Mouse (Mus musculus) liver, adult 2 months (tissue): ENCODE measurements around the gene Il15ra. TPM values are rescaled to one million over a fixed set of nuclear protein-coding genes. Genes with fewer than 3 reads are reported as not detected.

ENCODE experiments used
- DNase-seq: peaks from one replicate; pipeline ENCODE4 v3.0.0-alpha.2; 2011; ENCODE audit warnings: low read depth, low spot score; ENCODE audit errors: extremely low read depth
- H3K27ac ChIP-seq: fragments of 200-500 bp; replicated peaks from 2 replicates; pipeline ENCODE4 v1.5.1; 2012; ENCODE audit warnings: low read depth, mild to moderate bottlenecking, control low read depth, inconsistent platforms, low read length; ENCODE audit not compliant: insufficient read depth
- H3K27me3 ChIP-seq: fragments of 200-500 bp; 2 replicates; pipeline ENCODE4 v1.6.1; 2012; ENCODE audit warnings: mild to moderate bottlenecking, moderate library complexity, low read length, inconsistent platforms; ENCODE audit not compliant: control insufficient read depth, insufficient read depth
- H3K36me3 ChIP-seq: fragments of 200-500 bp; 2 replicates; pipeline ENCODE4 v1.6.1; 2012; ENCODE audit warnings: low read length, inconsistent platforms; ENCODE audit not compliant: control insufficient read depth, insufficient read depth
- H3K4me1 ChIP-seq: fragments of 200-500 bp; 2 replicates; pipeline ENCODE4 v1.6.1; 2011; ENCODE audit warnings: low read length; ENCODE audit not compliant: control insufficient read depth, insufficient read depth
- H3K4me3 ChIP-seq: fragments of 200-500 bp; 2 replicates; pipeline ENCODE4 v1.5.1; 2011; ENCODE audit warnings: low read depth, mild to moderate bottlenecking, control low read depth, low read length, moderate library complexity; ENCODE audit not compliant: insufficient read depth
- H3K79me2 ChIP-seq: fragments of 200-500 bp; 2 replicates; pipeline ENCODE4 v1.6.1; 2012; ENCODE audit warnings: inconsistent platforms, mild to moderate bottlenecking, low read length, moderate library complexity; ENCODE audit not compliant: control insufficient read depth, insufficient read depth
- H3K9ac ChIP-seq: fragments of 200-500 bp; 2 replicates; pipeline ENCODE4 v1.6.1; 2012; ENCODE audit warnings: low read depth, mild to moderate bottlenecking, control low read depth, inconsistent platforms, low read length
- CTCF ChIP-seq: fragments of 200-500 bp; IDR thresholded peaks from 2 replicates; pipeline ENCODE4 v1.5.1; 2011; ENCODE audit warnings: low read depth, low read length, control low read depth
- POLR2A ChIP-seq: fragments of 200-500 bp; IDR thresholded peaks from 2 replicates; pipeline ENCODE4 v1.6.1; 2011; ENCODE audit warnings: low read length, control low read depth; ENCODE audit not compliant: insufficient read depth; ENCODE audit errors: extremely low read depth
- WGBS: fragments of 180-500 bp; shearing (Covaris S2); methylation state at CpG from one replicate; pipeline ENCODE4 v1.1.7; 2018; 5-methylcytosine and 5-hydroxymethylcytosine counted together
- polyA plus RNA-seq: library from polyadenylated mRNA; depleted of rRNA; stranded (reverse); fragments of >200 nt; gene quantifications from 2 replicates; pipeline ENCODE4 v1.2.3, GENCODE M21; 2012
- total RNA-seq: library from RNA; depleted of rRNA; stranded (reverse); fragments of >200 nt; gene quantifications from 2 replicates; pipeline ENCODE4 v1.2.3, GENCODE M21; 2014

Il15ra gene
- total and polyA plus RNA-seq, 2 experiments: 24.9 to 59.8 TPM

DNA sequence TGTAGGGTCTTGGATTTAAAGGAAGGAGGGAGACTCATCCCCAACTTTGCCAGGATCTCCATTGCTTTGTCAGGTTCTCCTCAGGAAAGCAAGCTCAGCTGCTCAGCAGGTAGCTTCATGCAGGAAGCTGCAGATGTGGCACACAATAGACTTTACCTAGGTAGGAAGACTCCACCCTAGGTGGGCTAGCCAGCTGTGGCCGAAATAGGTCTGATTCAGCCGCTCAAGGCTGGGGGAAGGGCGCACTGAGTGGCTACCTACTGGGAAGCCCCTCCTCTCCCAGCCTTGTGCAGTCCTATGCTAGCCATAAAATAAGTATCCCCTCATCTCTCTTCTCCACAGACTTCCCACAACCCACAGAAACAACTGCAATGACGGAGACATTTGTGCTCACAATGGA, 22.4 kb upstream of the Il15ra start:
- DNase-seq: no peak
- Histone ChIP-seq H3K36me3 (no peaks in the 10 kb centered on the region), H3K79me2 (no peaks in the 10 kb centered on the region), H3K4me1 (no peaks in the 10 kb centered on the region), H3K9ac (no peak overlapping the region), H3K4me3 (no peak overlapping the region), H3K27ac (no peak overlapping the region), H3K27me3 (no peaks in the 10 kb centered on the region)
- TF ChIP-seq POLR2A (no peak), CTCF (no peak)
- 79% methylated on average over 4 of the region's 4 CpGs for WGBS

DNA sequence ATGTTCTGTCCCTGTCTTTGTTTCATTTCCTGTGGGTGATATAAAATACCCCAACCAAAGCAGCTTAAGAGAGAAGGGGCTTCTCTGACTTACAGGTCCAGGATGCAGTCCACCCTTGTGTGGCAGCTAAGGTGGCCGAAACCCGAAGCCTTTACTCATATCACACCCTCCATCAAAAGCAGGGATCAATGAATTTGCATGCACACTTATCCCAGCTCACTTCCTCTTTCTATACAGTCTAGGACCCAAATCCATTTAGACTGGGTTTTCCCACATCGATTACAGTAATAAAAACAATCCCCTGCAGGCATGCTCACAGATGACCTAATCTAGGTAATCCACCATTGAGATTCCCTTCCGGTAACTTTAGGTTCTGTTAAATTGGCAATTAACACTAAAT, 18.6 kb upstream of the Il15ra start:
- H3K4me1 ChIP-seq: peaks cover 6% of the 10 kb centered on the region; the same call in 1 of the 2 replicates
- no peak overlapping the region for H3K4me3 ChIP-seq
- no peak for TF ChIP-seq POLR2A
- H3K27me3 ChIP-seq: no peaks in the 10 kb centered on the region
- WGBS: 84% methylated on average over 4 of the region's 4 CpGs
- H3K9ac ChIP-seq: no peak overlapping the region
- no peaks in the 10 kb centered on the region for H3K36me3 ChIP-seq
- DNase-seq: no peak
- no peak overlapping the region for H3K27ac ChIP-seq
- H3K79me2 ChIP-seq: no peaks in the 10 kb centered on the region

DNA sequence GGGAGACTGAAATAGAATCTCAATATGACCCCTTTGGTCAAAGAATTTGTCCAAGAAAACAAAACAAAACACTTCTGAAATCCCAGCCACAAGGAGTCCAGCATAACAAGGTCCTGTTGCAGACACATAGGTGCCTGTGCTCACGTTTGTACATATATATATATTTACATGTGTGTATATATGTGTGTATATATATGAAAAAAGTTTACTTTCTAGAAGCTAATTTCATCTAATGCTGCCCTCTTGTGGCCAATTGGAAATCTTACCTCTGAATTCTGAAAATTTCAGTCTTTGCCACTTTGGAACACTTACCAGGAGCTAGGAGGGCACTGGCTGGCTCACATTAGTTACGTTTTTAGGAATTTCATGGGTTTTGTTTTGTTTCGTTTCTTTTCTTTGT, 17.7 kb upstream of the Il15ra start:
- Histone ChIP-seq H3K36me3 (no peaks in the 10 kb centered on the region), H3K4me1 (peaks cover 8% of the 10 kb centered on the region), H3K79me2 (no peaks in the 10 kb centered on the region), H3K27me3 (no peaks in the 10 kb centered on the region), H3K9ac (no peak overlapping the region), H3K27ac (no peak overlapping the region), H3K4me3 (no peak overlapping the region)
- WGBS: 11% methylated on average over 3 of the region's 3 CpGs
- peak; percentile 15; the same call in 1 of the 2 replicates for TF ChIP-seq CTCF
- no peak for TF ChIP-seq POLR2A
- DNase-seq: no peak

DNA sequence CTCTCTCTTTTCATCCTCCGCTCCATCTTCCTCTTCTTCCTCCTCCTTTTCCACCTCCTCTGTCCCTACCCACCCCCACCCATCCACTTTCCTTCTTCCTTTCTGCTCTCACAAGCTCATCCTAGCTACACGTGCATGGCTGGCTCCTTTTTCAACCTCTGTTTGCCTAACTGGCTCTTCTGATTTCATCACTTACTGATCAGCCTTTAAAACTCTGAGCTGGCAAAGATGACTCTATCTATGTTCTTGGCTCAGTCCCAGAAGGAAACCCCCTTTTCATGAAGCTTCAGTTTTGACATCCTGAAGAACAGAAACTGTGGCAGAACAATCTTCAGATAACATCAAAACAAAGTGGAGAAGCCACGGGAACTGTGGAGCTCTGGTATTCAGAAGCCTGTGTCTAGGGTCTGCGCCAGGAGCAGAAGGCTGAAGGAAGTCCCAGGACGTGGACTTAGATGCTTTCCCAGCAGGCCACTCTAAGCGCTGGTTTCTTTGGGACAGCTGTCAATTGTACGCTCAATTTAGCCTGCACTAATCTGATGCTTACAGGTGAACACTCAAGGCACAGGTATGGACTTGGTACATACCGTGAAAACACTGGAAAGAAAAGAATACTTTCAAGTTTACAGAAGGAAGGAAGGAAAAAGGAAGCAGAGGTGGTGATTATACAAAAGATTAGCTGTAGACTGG, 14.7 kb upstream of the Il15ra start:
- TF ChIP-seq POLR2A (no peak), CTCF (no peak)
- Histone ChIP-seq H3K27me3 (no peaks in the 10 kb centered on the region), H3K4me1 (peaks cover 22% of the 10 kb centered on the region), H3K36me3 (no peaks in the 10 kb centered on the region), H3K4me3 (no peak overlapping the region), H3K27ac (no peak overlapping the region), H3K9ac (no peak overlapping the region), H3K79me2 (0 out of 2 replicates have a peak, but pooled peaks cover 2% of the 10 kb centered on the region)
- WGBS: 54% methylated on average over 8 of the region's 8 CpGs
- DNase-seq: peak; percentile 60

DNA sequence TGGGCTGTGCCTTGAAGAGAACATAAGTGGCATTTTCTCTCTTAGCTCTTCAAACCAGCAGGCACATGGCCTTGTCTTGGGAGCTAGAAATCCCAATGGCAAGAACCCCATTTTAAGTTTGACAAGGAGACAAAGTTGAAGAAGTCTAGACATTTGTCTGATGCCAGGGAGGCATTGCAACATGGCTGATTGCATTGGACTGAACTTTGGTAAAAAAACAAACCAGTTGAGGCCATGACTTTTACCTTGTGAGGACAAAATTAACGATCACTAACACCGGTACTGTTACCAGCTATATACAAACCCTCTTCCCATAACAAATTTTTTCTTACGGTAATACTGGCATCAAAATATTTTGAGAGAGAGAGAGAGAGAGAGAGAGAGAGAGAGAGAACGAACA, 11.7 kb upstream of the Il15ra start:
- Histone ChIP-seq H3K36me3 (no peaks in the 10 kb centered on the region), H3K9ac (no peak overlapping the region; the same call in 1 of the 2 replicates), H3K27ac (peak overlapping the region; percentile 99), H3K4me3 (peak overlapping the region; percentile 24), H3K27me3 (no peaks in the 10 kb centered on the region), H3K79me2 (0 out of 2 replicates have a peak, but pooled peaks cover 3% of the 10 kb centered on the region), H3K4me1 (peaks cover 31% of the 10 kb centered on the region)
- no peak for TF ChIP-seq POLR2A
- TF ChIP-seq CTCF: no peak
- 22% methylated on average over 4 of the region's 4 CpGs for WGBS
- DNase-seq: peak; percentile 98

DNA sequence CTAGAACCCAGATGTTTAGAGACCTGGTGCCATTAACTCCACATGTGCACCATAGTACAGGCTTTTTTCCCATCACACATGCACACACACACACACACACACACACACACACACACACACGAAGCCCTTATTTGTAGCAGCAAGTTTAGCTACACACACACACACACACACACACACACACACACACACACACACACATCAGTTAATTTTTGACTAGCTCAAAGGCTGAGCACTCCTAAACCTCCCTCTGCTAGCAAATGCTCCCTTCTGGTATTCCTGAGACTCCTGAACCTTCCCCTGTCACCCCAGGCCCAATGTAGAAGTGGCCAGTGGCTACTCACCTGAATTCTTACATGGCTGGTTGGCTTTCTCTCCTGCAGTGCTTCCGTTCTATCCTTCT, 11.0 kb upstream of the Il15ra start:
- Histone ChIP-seq H3K4me3 (peak overlapping the region; percentile 13), H3K79me2 (0 out of 2 replicates have a peak, but pooled peaks cover 3% of the 10 kb centered on the region), H3K4me1 (peaks cover 34% of the 10 kb centered on the region), H3K27ac (peak overlapping the region; percentile 99), H3K9ac (peak overlapping the region; percentile 67), H3K36me3 (no peaks in the 10 kb centered on the region), H3K27me3 (no peaks in the 10 kb centered on the region)
- TF ChIP-seq CTCF (no peak), POLR2A (no peak)
- WGBS: 31% methylated on average over 2 of the region's 2 CpGs
- peak; percentile 89 for DNase-seq
